Mouse (Mus musculus): ENCODE data around the gene Arid5b.

Gene Arid5b

GRCm38 (mm10) chr10:68136480-68137083, 142.0 kb downstream of the Arid5b start:
- DNase-seq (ENCODE audit: low spot score in 2 of 2), result peak; percentile 62 to 70

- DNase-seq (ENCODE audit: low spot score in 2 of 2), result no peak
Observed at GRCm38 (mm10) chr10:68136051-68136450, 142.5 kb downstream of the Arid5b start.

- no peak for DNase-seq (ENCODE audit: low spot score in 2 of 2)
Observed at GRCm38 (mm10) chr10:68135416-68135815, 143.1 kb downstream of the Arid5b start.

- no peak for DNase-seq (ENCODE audit: low spot score in 2 of 2)
Observed at GRCm38 (mm10) chr10:68134549-68134948, 144.0 kb downstream of the Arid5b start.

- no peak for DNase-seq (ENCODE audit: low spot score in 2 of 2)
Observed at GRCm38 (mm10) chr10:68134071-68134470, 144.5 kb downstream of the Arid5b start.

GRCm38 (mm10) chr10:68132636-68133035, 145.9 kb downstream of the Arid5b start:
- DNase-seq (ENCODE audit: low spot score in 2 of 2), result no peak

GRCm38 (mm10) chr10:68132154-68132553, 146.4 kb downstream of the Arid5b start:
- no peak for DNase-seq (ENCODE audit: low spot score in 2 of 2)

- no peak for DNase-seq (ENCODE audit: low spot score in 2 of 2)
Observed at GRCm38 (mm10) chr10:68129651-68130050, 148.9 kb downstream of the Arid5b start.

- no peak for DNase-seq (ENCODE audit: low spot score in 2 of 2)
Observed at GRCm38 (mm10) chr10:68129009-68129408, 149.5 kb downstream of the Arid5b start.

GRCm38 (mm10) chr10:68128441-68128848, 150.1 kb downstream of the Arid5b start:
- no peak for DNase-seq (ENCODE audit: low spot score in 2 of 2)

- no peak for DNase-seq (ENCODE audit: low spot score in 2 of 2)
Observed at GRCm38 (mm10) chr10:68127604-68128256, 150.8 kb downstream of the Arid5b start.

GRCm38 (mm10) chr10:68127104-68127503, 151.4 kb downstream of the Arid5b start:
- DNase-seq (ENCODE audit: low spot score in 2 of 2), result no peak

- no peak for DNase-seq (ENCODE audit: low spot score in 2 of 2)
Observed at GRCm38 (mm10) chr10:68126551-68126950, 152.0 kb downstream of the Arid5b start.

GRCm38 (mm10) chr10:68125919-68126550, 152.5 kb downstream of the Arid5b start:
- DNase-seq (ENCODE audit: low spot score in 2 of 2), result no peak

GRCm38 (mm10) chr10:68124985-68125384, 153.6 kb downstream of the Arid5b start:
- DNase-seq (ENCODE audit: low spot score in 2 of 2), result no peak

GRCm38 (mm10) chr10:68123446-68123845, 155.1 kb downstream of the Arid5b start:
- no peak for DNase-seq (ENCODE audit: low spot score in 2 of 2)

GRCm38 (mm10) chr10:68121960-68122359, 156.6 kb downstream of the Arid5b start:
- DNase-seq (ENCODE audit: low spot score in 2 of 2), result no peak

GRCm38 (mm10) chr10:68121251-68121650, 157.3 kb downstream of the Arid5b start:
- DNase-seq (ENCODE audit: low spot score in 2 of 2), result no peak

- no peak for DNase-seq (ENCODE audit: low spot score in 2 of 2)
Observed at GRCm38 (mm10) chr10:68120011-68120410, 158.5 kb downstream of the Arid5b start.

- DNase-seq (ENCODE audit: low spot score in 2 of 2), result no peak
Observed at GRCm38 (mm10) chr10:68119285-68119684, 159.3 kb downstream of the Arid5b start.

- no peak for DNase-seq (ENCODE audit: low spot score in 2 of 2)
Observed at GRCm38 (mm10) chr10:68114955-68115354, 163.6 kb downstream of the Arid5b start.

GRCm38 (mm10) chr10:68113645-68114044, 164.9 kb downstream of the Arid5b start:
- no peak for DNase-seq (ENCODE audit: low spot score in 2 of 2)

GRCm38 (mm10) chr10:68112983-68113382, 165.6 kb downstream of the Arid5b start:
- DNase-seq (ENCODE audit: low spot score in 2 of 2), result no peak

All from frontal cortex, postnatal 14 days (tissue).